Mouse (Mus musculus) liver, embryonic 14.5 days (tissue): ENCODE measurements around the gene Higd1b.
A peak's percentile ranks its signal among the peaks of the same experiment; 100 is the strongest.

Source experiments
- CTCF ChIP-seq: IDR thresholded peaks from 2 replicates; pipeline ENCODE4 v1.5.1; 2016; ENCODE audit warnings: antibody characterized with exemption, low read depth, control low read depth
- EP300 ChIP-seq: IDR thresholded peaks from 2 replicates; pipeline ENCODE4 v1.6.1; 2016; ENCODE audit warnings: antibody characterized with exemption, low read depth

DNA sequence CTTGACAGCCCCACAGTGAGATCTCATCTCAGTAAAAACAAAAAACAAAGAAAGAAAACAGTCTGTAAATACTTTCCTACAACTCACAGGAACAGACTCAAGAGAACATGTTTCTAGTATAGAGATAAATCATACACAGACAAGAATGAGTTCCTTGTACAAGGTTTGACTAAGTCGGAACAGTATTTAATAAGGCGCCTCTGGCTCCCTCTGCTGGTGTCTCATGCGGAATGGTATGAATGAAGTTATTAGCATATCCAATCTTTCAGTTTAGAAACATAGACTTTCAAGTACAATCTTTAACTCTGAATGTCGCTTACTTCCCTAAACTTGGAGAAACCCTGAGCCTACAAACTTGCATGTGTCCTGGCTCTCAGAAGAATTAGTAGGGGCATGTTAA, 28.6 kb downstream of the Higd1b start:
- TF ChIP-seq CTCF = peak; percentile 52; the same call in 1 of the 2 replicates
- TF ChIP-seq EP300 = no peak
